Mouse (Mus musculus) spleen, postnatal 0 days (tissue): ENCODE data around the gene Cryz. TPM values are rescaled to one million over a fixed set of nuclear protein-coding genes. Genes with fewer than 3 reads are reported as not detected.

Experiments used
- polyA plus RNA-seq: library from polyadenylated mRNA; unstranded; fragments of >200 nt; fragmentation: Nextera tagmentation; extraction: Ambion mirVana; gene quantifications from 2 replicates; pipeline ENCODE4 v1.2.1, GENCODE M21; 2015

The Cryz gene
- 4.5 and 6.0 TPM in 2 replicates for polyA plus RNA-seq

GRCm38 (mm10) chr3:154596488-154596933 lies at the start of gene Cryz:
TSS of gene Cryz (plus strand) at chr3:154596711.

GRCm38 (mm10) chr3:154596934-154597554 lies 533 bp downstream of the Cryz start, which contains the start of gene Tyw3:
TSS of gene Tyw3 (minus strand) at chr3:154597104.

GRCm38 (mm10) chr3:154663545-154663944 lies 67.0 kb downstream of the Cryz start, which contains the start of gene Erich3:
TSS of gene Erich3 (plus strand) at chr3:154663859.

Other genes with a start within 250 kb of the Cryz start
- 5.5 and 6.8 TPM in 2 replicates for gene Tyw3, start 393 bp downstream of the Cryz start, polyA plus RNA-seq
- not detected in 2 replicates for gene Erich3, start 67.1 kb downstream of the Cryz start, polyA plus RNA-seq